Mouse (Mus musculus) bone marrow, adult 2 months (tissue): Measurements from ENCODE around the gene Tmem94. TPM values are rescaled to one million over a fixed set of nuclear protein-coding genes. Genes with fewer than 3 reads are reported as not detected.

ENCODE experiments used
- H3K27ac ChIP-seq: fragments of 200-500 bp; 2 replicates; pipeline ENCODE4 v1.5.1; 2012; ENCODE audit warnings: low read depth, mild to moderate bottlenecking, control low read depth, inconsistent platforms, low read length; ENCODE audit not compliant: control insufficient read depth, poor library complexity, insufficient read depth
- H3K4me1 ChIP-seq: fragments of 200-500 bp; 2 replicates; pipeline ENCODE4 v1.6.1; 2011; ENCODE audit warnings: low read length; ENCODE audit not compliant: control insufficient read depth, insufficient read depth
- H3K4me3 ChIP-seq: fragments of 200-500 bp; replicated peaks from 2 replicates; pipeline ENCODE3; 2011; ENCODE audit warnings: mild to moderate bottlenecking, low read depth, low read length, control low read depth; ENCODE audit not compliant: control insufficient read depth
- CTCF ChIP-seq: fragments of 200-500 bp; IDR thresholded peaks from 2 replicates; pipeline ENCODE4 v1.5.1; 2011; ENCODE audit warnings: low read length, control low read depth; ENCODE audit not compliant: control insufficient read depth, insufficient read depth
- POLR2A ChIP-seq: fragments of 200-500 bp; IDR thresholded peaks from 2 replicates; pipeline ENCODE4 v1.6.1; 2011; ENCODE audit warnings: low read depth, mild to moderate bottlenecking, control low read depth, low read length, borderline replicate concordance; ENCODE audit not compliant: control insufficient read depth
- WGBS: fragments of 180-500 bp; shearing (Covaris S2); methylation state at CpG from one replicate; pipeline ENCODE4 v1.1.7; 2018; 5-methylcytosine and 5-hydroxymethylcytosine counted together
- polyA plus RNA-seq: library from polyadenylated mRNA; stranded (reverse); fragments of >200 nt; gene quantifications from 2 replicates; pipeline ENCODE4 v1.2.4, GENCODE M21; 2011; ENCODE audit warnings: low replicate concordance; ENCODE audit not compliant: missing spikeins, insufficient read depth, insufficient read length

Tmem94 gene
- polyA plus RNA-seq, 1 experiment: 25.5 TPM

DNA sequence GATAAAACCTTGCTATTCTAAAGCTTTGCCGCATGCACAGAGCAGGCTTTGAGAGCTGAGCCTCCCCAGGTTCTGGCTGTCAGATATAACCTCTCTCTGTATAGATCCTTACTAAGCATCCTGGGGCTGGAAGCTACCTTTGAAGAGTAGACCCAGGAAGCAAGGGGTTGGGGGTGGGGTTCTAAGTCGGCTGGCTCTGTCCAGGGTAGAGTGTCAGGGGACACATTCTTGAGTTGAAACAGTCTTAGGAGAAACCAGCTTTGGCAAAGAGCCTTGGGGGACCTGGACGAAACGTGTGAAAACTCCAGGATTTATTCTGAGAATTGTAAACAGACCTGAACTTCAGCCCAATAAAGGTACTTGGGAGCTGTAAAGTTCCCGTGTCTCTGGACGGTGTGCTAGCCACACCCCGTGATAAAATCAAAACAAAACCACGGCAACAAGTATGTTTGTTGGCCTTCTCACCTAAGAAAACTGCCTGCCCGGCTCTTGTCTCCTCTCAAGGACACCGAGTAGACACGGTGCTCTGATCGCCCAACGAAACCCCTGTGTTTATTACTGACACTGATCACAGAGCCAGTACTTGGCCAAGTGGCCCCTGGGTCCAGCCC is 26.9 kb upstream of the Tmem94 start:
- H3K27ac ChIP-seq: no peak overlapping the region
- no peak overlapping the region for H3K4me3 ChIP-seq
- 72% methylated on average over 13 of the region's 13 CpGs for WGBS
- no peak for TF ChIP-seq CTCF
- no peak for TF ChIP-seq POLR2A
- no peaks in the 10 kb centered on the region for H3K4me1 ChIP-seq

GRCm38 (mm10) chr11:115741070-115741469 is 24.2 kb upstream of the Tmem94 start:
- WGBS: 86% methylated on average over 11 of the region's 11 CpGs
- no peak for TF ChIP-seq POLR2A
- TF ChIP-seq CTCF: no peak
- H3K4me3 ChIP-seq: no peak overlapping the region
- H3K27ac ChIP-seq: no peak overlapping the region
- H3K4me1 ChIP-seq: no peaks in the 10 kb centered on the region; the same call in 1 of the 2 replicates

- 50% methylated on average over 9 of the region's 9 CpGs for WGBS
- TF ChIP-seq POLR2A (no peak), CTCF (no peak)
- H3K27ac ChIP-seq: no peak overlapping the region
- no peak overlapping the region for H3K4me3 ChIP-seq
- no peaks in the 10 kb centered on the region; the same call in 1 of the 2 replicates for H3K4me1 ChIP-seq
Measured at GRCm38 (mm10) chr11:115742926-115743325, 22.3 kb upstream of the Tmem94 start.

GRCm38 (mm10) chr11:115744385-115744784 is 20.8 kb upstream of the Tmem94 start:
- Histone ChIP-seq H3K4me3 (no peak overlapping the region), H3K4me1 (no peaks in the 10 kb centered on the region; the same call in 1 of the 2 replicates), H3K27ac (no peak overlapping the region)
- 61% methylated on average over 5 of the region's 5 CpGs for WGBS
- no peak for TF ChIP-seq CTCF
- TF ChIP-seq POLR2A: no peak

GRCm38 (mm10) chr11:115746109-115746508 is 19.1 kb upstream of the Tmem94 start:
- TF ChIP-seq POLR2A: no peak
- TF ChIP-seq CTCF: no peak
- H3K4me1 ChIP-seq: no peaks in the 10 kb centered on the region; the same call in 1 of the 2 replicates
- no peak overlapping the region for H3K27ac ChIP-seq
- no peak overlapping the region for H3K4me3 ChIP-seq
- WGBS: 73% methylated on average over 1 of the region's 1 CpGs

- Histone ChIP-seq H3K4me3 (no peak overlapping the region), H3K4me1 (no peaks in the 10 kb centered on the region; the same call in 1 of the 2 replicates), H3K27ac (no peak overlapping the region)
- no peak for TF ChIP-seq POLR2A
- no peak for TF ChIP-seq CTCF
- 24% methylated on average over 8 of the region's 8 CpGs for WGBS
Measured at GRCm38 (mm10) chr11:115746762-115747161, 18.5 kb upstream of the Tmem94 start.

- WGBS: 2% methylated on average over 15 of the region's 15 CpGs
- Histone ChIP-seq H3K27ac (no peak overlapping the region), H3K4me1 (no peaks in the 10 kb centered on the region; the same call in 1 of the 2 replicates), H3K4me3 (no peak overlapping the region)
- TF ChIP-seq CTCF (no peak), POLR2A (no peak)
Measured at GRCm38 (mm10) chr11:115747351-115747750, 17.9 kb upstream of the Tmem94 start.

- 87% methylated on average over 5 of the region's 5 CpGs for WGBS
- Histone ChIP-seq H3K4me1 (no peaks in the 10 kb centered on the region; the same call in 1 of the 2 replicates), H3K27ac (no peak overlapping the region), H3K4me3 (no peak overlapping the region)
- TF ChIP-seq POLR2A: no peak
- TF ChIP-seq CTCF: no peak
Measured at GRCm38 (mm10) chr11:115749834-115750233, 15.4 kb upstream of the Tmem94 start.

- TF ChIP-seq POLR2A (no peak), CTCF (no peak)
- WGBS: 42% methylated on average over 2 of the region's 2 CpGs
- Histone ChIP-seq H3K4me3 (no peak overlapping the region), H3K4me1 (no peaks in the 10 kb centered on the region; the same call in 1 of the 2 replicates), H3K27ac (no peak overlapping the region)
Measured at GRCm38 (mm10) chr11:115751725-115752124, 13.5 kb upstream of the Tmem94 start.
